Mouse (Mus musculus): Measurements from ENCODE around the gene Srsf2.
"Not testable (repeated sequence)": the region's sequence is repeated elsewhere in the genome, so short reads cannot be mapped to it uniquely, and the experiment has no call there.

Srsf2 gene

GRCm38 (mm10) chr11:116826550-116827504 lies 26.1 kb downstream of the Srsf2 start:
- no peak for DNase-seq (ENCODE audit: low read depth)

GRCm38 (mm10) chr11:116825230-116825629 lies 27.7 kb downstream of the Srsf2 start:
- no peak for DNase-seq (ENCODE audit: low read depth)

DNA sequence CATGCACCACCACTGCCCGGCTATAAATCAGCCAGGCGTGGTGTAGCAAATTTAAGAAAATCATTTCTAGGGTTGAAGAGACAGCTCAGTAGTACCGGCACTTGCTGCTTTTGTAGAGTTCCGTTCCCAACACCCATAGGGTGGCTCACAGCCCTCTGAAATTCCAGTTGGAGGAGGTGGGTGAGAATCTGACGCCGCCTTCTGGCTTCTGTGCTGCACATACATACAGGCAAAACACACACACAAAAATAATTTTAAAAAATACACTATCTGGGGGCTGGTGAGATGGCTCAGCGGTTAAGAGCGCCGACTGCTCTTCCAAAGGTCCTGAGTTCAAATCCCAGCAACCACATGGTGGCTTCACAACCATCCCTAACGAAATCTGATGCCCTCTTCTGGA lies 29.0 kb downstream of the Srsf2 start:
- not testable (repeated sequence) for DNase-seq (ENCODE audit: low read depth)

DNA sequence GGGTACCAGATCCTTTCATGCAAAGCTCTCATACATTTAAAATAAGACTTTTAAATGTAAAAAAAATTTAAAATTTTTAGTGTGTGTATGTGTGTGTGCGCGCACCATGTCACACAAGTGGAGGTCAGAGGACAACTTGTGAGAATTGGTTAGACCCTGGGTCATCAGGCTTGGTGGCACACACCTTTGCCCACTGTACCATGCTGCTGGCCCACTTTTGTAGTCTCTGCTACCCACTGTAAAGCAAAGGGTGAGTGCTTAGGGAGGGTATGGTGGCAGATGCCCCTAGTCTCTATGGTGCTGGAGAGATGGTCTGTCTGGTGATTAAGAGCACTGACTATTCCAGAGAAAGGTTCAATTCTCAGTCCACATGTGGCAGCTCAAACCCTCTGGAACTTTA lies 29.6 kb downstream of the Srsf2 start:
- no peak for DNase-seq (ENCODE audit: low read depth)

- DNase-seq (ENCODE audit: low read depth), result no peak
Observed at GRCm38 (mm10) chr11:116822626-116823025, 30.3 kb downstream of the Srsf2 start.

DNA sequence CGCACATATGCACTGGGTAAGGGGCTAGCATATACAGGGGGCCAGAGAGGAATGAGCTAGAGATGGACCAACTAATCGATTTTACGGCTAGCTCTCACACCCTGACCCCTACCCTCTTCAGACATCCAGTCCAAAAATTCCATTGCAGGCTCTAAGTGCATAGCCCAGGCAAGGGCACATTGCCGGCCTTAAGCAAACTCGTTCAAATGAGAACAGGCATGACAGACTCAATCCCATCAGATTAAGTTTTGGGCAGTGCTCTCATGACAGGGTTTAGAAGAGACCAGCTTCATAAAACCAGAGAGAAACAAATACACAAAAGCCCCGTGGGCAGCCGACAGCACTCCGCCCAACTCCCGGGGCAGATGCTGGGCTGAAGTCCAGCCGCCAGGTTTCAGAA lies 30.7 kb downstream of the Srsf2 start:
- no peak for DNase-seq (ENCODE audit: low read depth)

- DNase-seq (ENCODE audit: low read depth), result no peak
Observed at GRCm38 (mm10) chr11:116821057-116821940, 31.6 kb downstream of the Srsf2 start.

DNA sequence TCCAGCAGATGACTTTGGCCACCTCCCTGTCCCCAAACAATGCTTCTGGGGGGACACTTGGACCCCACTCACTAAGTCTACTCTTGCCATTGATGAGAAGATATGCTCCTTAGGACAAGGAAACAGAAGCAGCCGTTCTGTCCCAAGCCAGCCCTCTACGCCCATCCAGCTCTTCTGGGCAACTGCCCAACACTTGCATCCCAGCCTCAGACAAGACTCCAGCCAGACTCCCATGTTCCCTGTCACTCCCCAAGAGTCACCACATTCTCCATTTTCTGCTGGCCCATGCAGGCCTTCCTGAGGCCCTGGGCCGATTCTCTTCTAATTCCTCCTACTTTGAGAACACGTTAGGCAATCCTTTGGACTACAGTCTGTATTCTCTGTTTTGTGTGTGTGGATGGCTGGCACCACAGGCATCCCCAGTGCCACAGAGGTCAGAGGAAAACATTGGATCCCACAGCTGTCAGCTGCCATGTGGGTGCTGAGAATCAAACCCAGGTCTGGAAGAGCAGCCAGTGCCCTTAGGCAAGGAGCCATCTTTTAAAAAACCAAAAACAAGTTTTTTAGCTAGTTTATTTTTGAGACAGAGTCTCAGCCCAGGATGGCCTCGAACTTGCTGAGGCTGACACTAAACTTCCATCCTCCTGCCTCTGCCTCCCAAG lies 32.8 kb downstream of the Srsf2 start:
- no peak for DNase-seq (ENCODE audit: low read depth)

DNA sequence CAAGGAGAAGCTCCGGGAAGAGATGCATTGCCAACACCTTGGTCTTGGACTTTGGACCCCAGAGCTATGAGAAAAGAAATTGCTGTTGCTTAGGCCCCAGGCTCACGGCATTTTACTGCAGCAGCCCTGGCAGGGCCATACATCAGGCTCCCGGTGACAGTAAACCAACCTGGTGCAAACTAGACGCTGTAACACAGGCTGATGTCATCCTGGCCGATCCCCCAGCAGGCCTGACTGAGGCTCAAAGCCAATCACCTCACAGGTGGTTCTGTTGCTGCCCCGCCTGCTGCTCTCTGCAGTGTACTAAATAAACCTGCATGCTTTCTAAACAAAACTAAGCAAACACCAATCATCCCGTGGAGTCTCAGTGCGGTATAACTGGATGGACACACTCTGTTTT lies 34.2 kb downstream of the Srsf2 start:
- DNase-seq (ENCODE audit: low read depth), result no peak

DNA sequence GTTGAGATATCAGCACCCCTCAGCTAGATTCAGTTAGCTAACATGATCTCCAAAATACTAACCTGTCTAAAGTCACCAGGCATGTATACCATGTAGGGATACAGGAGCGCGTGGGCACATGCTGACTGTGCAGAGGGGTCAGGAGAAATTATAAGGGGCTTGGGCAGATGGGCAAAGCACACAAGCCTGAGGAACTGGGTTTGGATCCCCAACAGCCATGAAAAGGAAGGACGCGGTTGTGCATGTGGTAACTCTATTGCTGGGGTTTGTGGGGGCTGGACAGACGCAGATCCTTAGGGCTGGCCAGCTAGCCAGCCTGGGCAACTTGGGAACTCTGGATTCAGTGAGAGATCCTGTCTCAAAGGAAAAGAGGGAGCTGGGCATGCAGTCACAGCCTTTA lies 35.3 kb downstream of the Srsf2 start:
- no peak for DNase-seq (ENCODE audit: low read depth)

GRCm38 (mm10) chr11:116816769-116817168 lies 36.1 kb downstream of the Srsf2 start:
- peak; percentile 89 for DNase-seq (ENCODE audit: low read depth)

DNA sequence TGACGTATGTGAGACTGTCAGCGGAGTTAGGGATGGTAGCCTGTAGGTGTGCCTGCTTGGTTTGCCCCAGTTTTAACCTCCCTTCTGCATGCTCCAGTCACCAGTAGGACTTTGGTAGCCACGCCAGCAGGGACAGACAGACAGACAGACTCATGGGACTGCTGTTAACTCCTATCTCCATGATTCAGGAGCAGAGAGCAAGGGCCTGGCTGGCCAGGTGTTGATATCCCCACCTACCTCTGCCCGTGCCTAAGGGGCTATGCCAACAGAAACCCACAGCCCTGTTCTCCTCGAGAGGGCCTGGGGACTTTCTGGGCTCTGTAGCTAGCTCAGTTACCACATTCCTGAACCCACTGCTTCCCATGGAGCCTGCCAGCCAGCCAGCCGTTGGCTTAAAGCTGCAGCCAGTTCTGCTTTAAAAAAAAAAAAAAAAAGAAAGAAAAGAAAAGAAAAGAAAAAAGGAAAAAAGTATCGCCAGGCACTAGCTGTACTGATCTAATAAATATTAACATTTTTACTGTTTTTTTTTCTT lies 37.9 kb downstream of the Srsf2 start:
- DNase-seq (ENCODE audit: low read depth), result peak; percentile 83

DNA sequence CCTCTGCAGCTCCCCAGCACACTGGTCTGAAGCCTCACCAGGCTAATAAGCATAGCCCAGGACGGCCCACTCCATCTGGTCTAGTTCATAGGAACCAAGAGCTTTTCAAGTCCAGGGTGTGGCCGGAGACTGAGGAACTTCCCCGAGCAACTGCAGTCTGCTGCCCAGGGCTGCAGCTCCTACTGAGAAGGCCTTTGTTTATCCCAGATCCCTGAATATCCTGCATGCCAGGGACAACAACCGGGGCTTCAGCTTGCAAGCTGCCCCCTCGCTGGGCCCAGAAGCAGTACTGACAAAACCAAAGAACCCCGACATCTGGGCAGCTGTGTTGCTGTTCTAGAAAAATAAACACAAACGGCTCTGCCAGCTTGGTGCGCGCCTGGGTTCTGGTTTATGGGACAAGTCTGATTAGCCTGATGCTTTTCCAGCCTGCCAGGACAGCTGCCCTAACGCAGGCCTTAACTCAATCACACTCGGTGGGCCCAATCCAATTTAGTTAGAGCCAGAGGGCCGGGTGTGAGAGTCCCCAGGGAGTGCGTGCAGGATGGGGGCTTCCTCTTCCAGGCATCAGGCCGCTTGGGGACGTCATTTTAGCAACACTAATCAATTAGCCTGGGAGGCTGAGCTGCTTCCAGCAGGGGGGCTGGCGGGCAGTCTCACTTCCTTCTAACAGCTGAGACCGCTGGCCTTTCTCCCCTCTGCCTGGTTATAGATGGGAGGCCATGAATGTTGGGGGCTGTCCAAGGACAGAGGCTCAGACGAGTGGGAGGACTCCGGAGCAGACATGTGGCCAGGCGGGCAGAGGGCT lies 38.6 kb downstream of the Srsf2 start:
- DNase-seq (ENCODE audit: low read depth), result peak; percentile 78

DNA sequence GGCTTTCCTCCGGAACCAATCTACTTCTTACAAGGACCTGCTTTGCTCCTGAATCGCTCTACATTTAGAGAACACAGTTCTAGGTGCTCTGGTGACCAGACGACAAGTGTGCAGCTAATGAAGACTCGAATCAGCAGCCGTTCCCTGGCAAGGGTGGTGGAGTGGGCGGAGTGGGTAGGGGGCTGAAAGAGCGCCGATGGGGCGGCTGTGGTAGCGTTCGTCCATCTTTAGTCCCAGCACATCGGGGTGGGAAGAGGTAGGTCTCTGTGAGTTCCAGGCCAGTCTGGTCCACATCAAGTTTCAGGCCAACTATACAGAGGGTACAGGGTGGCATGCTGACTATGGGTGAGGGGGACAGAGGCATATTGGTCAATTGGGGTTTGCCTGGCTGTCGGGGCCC lies 39.3 kb downstream of the Srsf2 start:
- no peak for DNase-seq (ENCODE audit: low read depth)

GRCm38 (mm10) chr11:116812793-116813529 lies 39.9 kb downstream of the Srsf2 start:
- DNase-seq (ENCODE audit: low read depth), result no peak

- no peak for DNase-seq (ENCODE audit: low read depth)
Observed at GRCm38 (mm10) chr11:116810983-116811901, 41.7 kb downstream of the Srsf2 start.

DNA sequence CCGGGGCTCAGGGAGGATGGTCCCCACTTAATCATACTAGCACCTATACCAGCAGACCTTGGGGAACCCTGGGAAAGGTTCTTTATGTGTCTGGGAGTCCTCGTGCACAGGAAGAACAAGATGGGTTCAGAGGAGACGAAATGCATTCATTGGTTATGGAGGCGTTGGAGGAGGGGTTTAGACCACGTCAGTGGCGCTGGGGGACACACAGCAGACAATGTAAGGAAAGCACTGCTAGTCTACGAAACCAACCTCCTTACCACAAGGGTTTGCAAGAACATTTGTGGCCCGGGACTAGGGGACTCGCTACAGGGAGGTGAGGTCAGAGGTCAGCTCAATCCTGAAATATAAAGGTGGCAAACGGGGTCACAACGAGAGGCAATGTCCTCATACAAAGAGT lies 42.4 kb downstream of the Srsf2 start:
- no peak for DNase-seq (ENCODE audit: low read depth)

- no peak for DNase-seq (ENCODE audit: low read depth)
Observed at GRCm38 (mm10) chr11:116809520-116809919, 43.4 kb downstream of the Srsf2 start.

DNA sequence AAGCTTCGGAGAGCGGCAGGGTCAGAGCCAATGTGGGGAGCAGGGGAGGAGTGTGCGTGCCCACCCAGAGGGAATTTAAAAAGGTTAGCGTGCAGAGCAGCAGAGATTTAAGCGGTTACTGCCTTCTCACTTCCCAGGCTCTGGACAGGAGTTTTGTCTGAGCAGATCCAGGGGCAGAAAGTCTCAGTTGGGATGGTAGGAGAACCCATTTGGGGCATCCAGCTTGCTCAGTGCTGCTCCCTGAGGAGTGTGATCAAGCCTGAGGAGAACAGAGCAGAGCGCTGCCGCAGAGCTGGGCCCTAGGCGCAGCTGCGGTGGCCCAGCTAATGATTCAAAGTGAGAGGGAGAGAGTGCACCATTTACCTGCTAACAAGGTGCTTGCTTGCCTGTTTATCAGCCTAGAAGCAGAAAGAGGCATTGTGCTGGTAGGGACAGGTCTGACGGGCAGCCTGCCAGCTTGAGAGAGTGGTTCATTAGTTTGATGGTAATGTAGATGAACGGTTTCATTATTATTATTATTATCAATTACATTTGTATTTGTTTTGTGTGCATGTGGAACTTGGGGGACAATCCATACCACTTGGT lies 44.0 kb downstream of the Srsf2 start:
- no peak for DNase-seq (ENCODE audit: low read depth)
